In the genomic region with DNA sequence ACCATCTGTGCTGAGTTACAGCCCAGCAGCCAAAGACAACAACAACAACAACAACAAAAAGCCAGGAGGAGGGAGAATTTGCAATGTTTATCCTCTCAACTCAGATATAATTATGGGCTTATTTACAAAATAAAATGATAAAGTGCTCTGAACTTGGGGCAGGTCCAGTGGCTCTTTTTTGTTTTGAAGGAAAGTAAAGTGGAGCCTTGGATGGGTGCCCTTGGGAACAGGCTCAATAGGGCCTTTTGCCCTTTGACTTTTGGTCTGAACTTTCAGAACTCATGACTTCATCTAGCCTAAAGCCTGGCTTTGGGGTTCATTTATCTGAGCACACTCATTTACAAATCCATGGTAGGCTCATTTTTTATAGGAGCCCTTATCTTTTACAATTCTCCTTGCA, we compare ENCODE assay signal across 27 mouse cellular contexts.
DNase-seq lines count a peak whose midpoint lies in the region; ATAC-seq and TF ChIP-seq lines count a peak whose summit lies in the region.
"Had no signal": no experiment of that assay in that cellular context is flagged by ENCODE, and none has a peak within 500 bp of the region (broad histone marks: within the 10 kb centered on the region; RNA-seq: fewer than 3 reads in every experiment).

No protein-coding gene starts in this region.

- H3K9ac ChIP-seq in lung, embryonic 14.5 days, result no peak overlapping the region
- no peak overlapping the region for H3K9ac ChIP-seq in kidney, postnatal 0 days (ENCODE audit: low read depth, low read length)
- H3K9ac ChIP-seq: embryonic facial prominence, embryonic 13.5 days; forebrain, embryonic 12.5 days; heart, embryonic 12.5 days; hindbrain, embryonic 12.5 days; neural tube, embryonic 15.5 days had no signal

- peak; percentile 13 to 18 for DNase-seq in heart, adult 18-20 months
- no peak for DNase-seq in heart, postnatal 4 days
- peak; percentile 2 for DNase-seq in lung, embryonic 14.5 days
- DNase-seq in lung, postnatal 10 days, result no peak
- peak; percentile 65 for DNase-seq in kidney, postnatal 0 days (ENCODE audit: low spot score)
- DNase-seq in kidney, postnatal 4 days, result peak; percentile 8 to 19
- DNase-seq in urinary bladder, adult 18-20 months (ENCODE audit: low spot score in 2 of 2), result no peak
- DNase-seq: adrenal gland, postnatal 10 days; B cell, adult 2 months; cerebellum, adult 8-10 months; cerebellum, postnatal 36 days; embryo, embryonic 11 days; heart, postnatal 10 days; right cerebral cortex, adult 18-20 months; right cerebral cortex, postnatal 4 days; thymus, postnatal 25 days had no signal

- no peak for ATAC-seq in lung, embryonic 14.5 days (ENCODE audit: insufficient read depth)
- no peak for ATAC-seq in kidney, postnatal 0 days (replicated peaks; ENCODE audit: low FRiP score, low read depth)
- ATAC-seq: Patski had no signal

- no peaks in the 10 kb centered on the region for H3K9me3 ChIP-seq in lung, embryonic 14.5 days (ENCODE audit: low read depth, low read length)
- H3K9me3 ChIP-seq in kidney, postnatal 0 days (replicated peaks; ENCODE audit: low read length), result no peaks in the 10 kb centered on the region
- H3K9me3 ChIP-seq: embryonic facial prominence, embryonic 13.5 days; forebrain, embryonic 12.5 days; G1E; heart, embryonic 12.5 days; hindbrain, embryonic 12.5 days; midbrain, embryonic 10.5 days; neural tube, embryonic 15.5 days had no signal

- H3K4me1 ChIP-seq in lung, embryonic 14.5 days (ENCODE audit: insufficient read depth), result no peaks in the 10 kb centered on the region
- H3K4me1 ChIP-seq in kidney, postnatal 0 days (replicated peaks; ENCODE audit: insufficient read depth, low read length), result no peaks in the 10 kb centered on the region
- H3K4me1 ChIP-seq: embryonic facial prominence, embryonic 13.5 days; forebrain, embryonic 12.5 days; heart, embryonic 12.5 days; hindbrain, embryonic 12.5 days; midbrain, embryonic 10.5 days; neural tube, embryonic 15.5 days had no signal

- no peaks in the 10 kb centered on the region for H3K36me3 ChIP-seq in lung, embryonic 14.5 days (ENCODE audit: insufficient read depth)
- H3K36me3 ChIP-seq in kidney, postnatal 0 days (ENCODE audit: insufficient read depth, low read length), result no peaks in the 10 kb centered on the region
- H3K36me3 ChIP-seq: embryonic facial prominence, embryonic 13.5 days; forebrain, embryonic 12.5 days; G1E; heart, embryonic 12.5 days; hindbrain, embryonic 12.5 days; midbrain, embryonic 10.5 days; neural tube, embryonic 15.5 days had no signal

- no peak overlapping the region for H3K4me3 ChIP-seq in lung, embryonic 14.5 days (ENCODE audit: low read depth, low read length)
- H3K4me3 ChIP-seq in kidney, postnatal 0 days (replicated peaks; ENCODE audit: low read depth, low read length), result no peak overlapping the region
- H3K4me3 ChIP-seq: embryonic facial prominence, embryonic 13.5 days; erythroblast, embryonic 14.5 days; forebrain, embryonic 12.5 days; heart, embryonic 12.5 days; hindbrain, embryonic 12.5 days; midbrain, embryonic 10.5 days; neural tube, embryonic 15.5 days had no signal

- no peak for TF ChIP-seq CTCF in lung, embryonic 14.5 days (IDR thresholded peaks at IDR 0.05; ENCODE audit: low read depth)
- no peak for TF ChIP-seq CTCF in kidney, postnatal 0 days (IDR thresholded peaks at IDR 0.05; ENCODE audit: low read depth)

- H3K4me2 ChIP-seq in lung, embryonic 14.5 days, result no peak overlapping the region
- no peak overlapping the region for H3K4me2 ChIP-seq in kidney, postnatal 0 days (ENCODE audit: low read length)
- H3K4me2 ChIP-seq: embryonic facial prominence, embryonic 13.5 days; forebrain, embryonic 12.5 days; heart, embryonic 12.5 days; hindbrain, embryonic 12.5 days; liver, embryonic 11.5 days; neural tube, embryonic 15.5 days had no signal

- H3K27me3 ChIP-seq in lung, embryonic 14.5 days (ENCODE audit: insufficient read depth, low read length), result no peaks in the 10 kb centered on the region
- H3K27me3 ChIP-seq in kidney, postnatal 0 days (ENCODE audit: insufficient read depth, low read length), result no peaks in the 10 kb centered on the region
- H3K27me3 ChIP-seq: CH12.LX; embryonic facial prominence, embryonic 13.5 days; forebrain, embryonic 12.5 days; heart, embryonic 12.5 days; hindbrain, embryonic 12.5 days; neural tube, embryonic 15.5 days; Patski had no signal

- H3K27ac ChIP-seq in lung, embryonic 14.5 days (ENCODE audit: low read depth), result no peak overlapping the region
- no peak overlapping the region for H3K27ac ChIP-seq in kidney, postnatal 0 days
- H3K27ac ChIP-seq: embryonic facial prominence, embryonic 13.5 days; forebrain, embryonic 12.5 days; hindbrain, embryonic 12.5 days; midbrain, embryonic 10.5 days; neural tube, embryonic 15.5 days had no signal

Comparison
In these comparisons a context has a peak if more than half of its experiments do, and no peak if none do; other contexts are left out.
1. DNase-seq: peak in heart, adult 18-20 months (2 of 2), lung, embryonic 14.5 days (single experiment), kidney, postnatal 0 days (single experiment) and kidney, postnatal 4 days (2 of 2); none in heart, postnatal 4 days (single experiment), lung, postnatal 10 days (single experiment) and urinary bladder, adult 18-20 months (0 of 2).